Mouse (Mus musculus) intestine, embryonic 16.5 days (tissue): ENCODE data around the gene Iglon5. TPM values are rescaled to one million over a fixed set of nuclear protein-coding genes. Genes with fewer than 3 reads are reported as not detected.

Experiments
- ATAC-seq: fragments of 200-750 bp; cut with Nextera tagmentation; 2 replicates; pipeline ENCODE4 v1.8.0; 2017; ENCODE audit warnings: moderate TSS enrichment, moderate library complexity
- H3K27ac ChIP-seq: fragments of 300-500 bp; sonication (generic); 2 replicates; pipeline ENCODE4 v1.5.1; 2014; ENCODE audit warnings: mild to moderate bottlenecking, low read length
- H3K27me3 ChIP-seq: fragments of 300-500 bp; sonication (generic); replicated peaks from 2 replicates; pipeline ENCODE4 v1.6.1; 2014; ENCODE audit warnings: low read length, control low read depth, mixed read lengths; ENCODE audit not compliant: control insufficient read depth, insufficient read depth
- H3K36me3 ChIP-seq: fragments of 300-500 bp; sonication (generic); 2 replicates; pipeline ENCODE4 v1.6.1; 2014; ENCODE audit warnings: low read length, control low read depth; ENCODE audit not compliant: control insufficient read depth, insufficient read depth
- H3K4me1 ChIP-seq: fragments of 300-500 bp; sonication (generic); 2 replicates; pipeline ENCODE4 v1.6.1; 2014; ENCODE audit warnings: low read length, control low read depth, mixed read lengths; ENCODE audit not compliant: control insufficient read depth, insufficient read depth
- H3K4me2 ChIP-seq: fragments of 300-500 bp; sonication (generic); 2 replicates; pipeline ENCODE4 v1.6.1; 2014; ENCODE audit warnings: low read depth, low read length, control low read depth
- H3K4me3 ChIP-seq: fragments of 300-500 bp; sonication (generic); 2 replicates; pipeline ENCODE4 v1.5.1; 2014; ENCODE audit warnings: mild to moderate bottlenecking, low read length
- H3K9ac ChIP-seq: fragments of 300-500 bp; sonication (generic); 2 replicates; pipeline ENCODE4 v1.6.1; 2014; ENCODE audit warnings: low read depth, low read length
- H3K9me3 ChIP-seq: fragments of 300-500 bp; sonication (generic); 2 replicates; pipeline ENCODE4 v1.6.1; 2016; ENCODE audit warnings: low read length, control low read depth; ENCODE audit not compliant: control insufficient read depth
- WGBS: fragments of 180-500 bp; shearing (Covaris S2); extraction: QIAGEN DNeasy Blood & Tissue Kit; methylation state at CpG from one replicate; pipeline ENCODE4 v1.1.7; 2014; 5-methylcytosine and 5-hydroxymethylcytosine counted together
- polyA plus RNA-seq: library from polyadenylated mRNA; unstranded; fragments of >200 nt; fragmentation: Nextera tagmentation; extraction: Ambion mirVana; gene quantifications from 2 replicates; pipeline ENCODE4 v1.2.1, GENCODE M21; 2015

The Iglon5 gene
- polyA plus RNA-seq, 1 experiment from 2014 or later: 0.33 TPM

DNA sequence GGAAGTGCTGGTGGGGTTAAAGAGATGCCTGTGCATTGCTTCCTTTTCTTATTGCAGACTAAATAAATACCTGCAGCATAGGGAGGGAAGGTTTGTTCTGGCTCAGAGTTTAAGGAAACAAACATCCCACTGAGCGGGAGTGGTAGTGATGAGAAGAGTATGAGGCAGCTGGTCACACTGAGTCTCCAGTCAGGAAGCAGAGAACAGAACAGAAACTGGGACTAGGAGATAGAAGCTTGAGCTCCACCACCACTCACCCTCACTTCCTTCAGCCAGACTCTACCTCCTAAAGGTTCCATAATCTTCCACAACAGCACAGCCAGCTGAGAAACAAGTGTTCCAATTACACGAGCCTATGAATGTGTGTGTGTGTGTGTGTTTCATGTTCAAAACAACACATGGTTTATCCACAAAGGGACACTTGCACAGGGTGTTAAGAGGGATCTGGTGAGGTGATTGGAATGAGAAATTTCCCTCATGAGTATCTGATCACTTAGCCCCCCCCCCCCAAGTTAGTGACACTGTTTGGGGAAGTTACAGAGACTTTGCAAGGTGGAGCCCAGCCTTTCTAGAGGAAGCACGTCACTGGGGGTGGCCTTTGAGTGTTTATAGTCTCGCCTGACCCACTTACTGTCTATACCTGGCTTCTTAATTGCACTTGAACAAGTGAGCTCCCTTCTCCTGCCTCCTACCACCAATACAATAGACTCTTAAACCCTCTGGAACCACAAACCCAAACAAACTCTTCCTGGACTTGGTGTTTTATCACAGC lies 22.0 kb upstream of the Iglon5 start:
- H3K9ac ChIP-seq: no peak overlapping the region
- no peaks in the 10 kb centered on the region for H3K9me3 ChIP-seq
- H3K36me3 ChIP-seq: no peaks in the 10 kb centered on the region
- no peak overlapping the region for H3K27ac ChIP-seq
- H3K27me3 ChIP-seq: no peaks in the 10 kb centered on the region
- no peaks in the 10 kb centered on the region for H3K4me1 ChIP-seq
- no peak overlapping the region for H3K4me3 ChIP-seq
- no peak for ATAC-seq
- H3K4me2 ChIP-seq: no peak overlapping the region
- WGBS: 47% methylated on average over 4 of the region's 4 CpGs

DNA sequence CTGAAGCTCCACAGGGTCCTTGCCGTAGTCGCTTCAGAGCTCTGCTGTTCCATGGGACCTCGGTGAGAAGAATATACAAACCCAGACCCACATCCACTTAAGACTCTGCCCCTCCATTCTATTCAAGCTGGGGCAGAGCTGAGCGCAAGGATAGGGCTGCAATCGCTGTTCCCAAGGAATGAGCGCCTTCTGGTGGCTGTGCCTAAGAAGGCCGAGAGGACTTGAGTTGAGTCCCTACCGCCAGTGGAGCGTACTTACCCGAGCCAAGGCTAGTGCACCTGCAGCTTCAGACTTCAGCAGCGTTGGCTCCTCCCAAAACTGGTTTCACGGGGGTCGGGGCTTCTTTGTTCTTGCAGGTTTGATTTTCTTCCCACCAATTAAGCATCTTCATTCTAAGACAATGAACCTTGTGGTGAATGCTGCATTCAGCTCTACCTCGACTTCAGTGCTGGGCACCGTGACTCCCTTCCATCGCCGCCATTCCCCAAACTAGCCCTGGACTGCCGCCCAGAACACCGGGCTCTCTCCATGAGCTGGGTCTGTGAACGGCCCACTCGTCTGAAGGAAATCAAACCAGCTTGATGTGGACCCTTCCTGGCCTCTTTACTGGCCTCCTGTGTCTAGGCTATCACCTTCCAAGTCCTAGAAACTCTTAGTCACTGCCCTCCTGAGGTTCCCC lies 5.6 kb upstream of the Iglon5 start:
- Histone ChIP-seq H3K4me2 (no peak overlapping the region), H3K36me3 (no peaks in the 10 kb centered on the region), H3K4me3 (no peak overlapping the region), H3K27me3 (peaks cover 6% of the 10 kb centered on the region; the same call in 1 of the 2 replicates), H3K9me3 (no peaks in the 10 kb centered on the region), H3K27ac (no peak overlapping the region), H3K9ac (no peak overlapping the region), H3K4me1 (no peaks in the 10 kb centered on the region)
- 16% methylated on average over 21 of the region's 21 CpGs for WGBS
- no peak for ATAC-seq

DNA sequence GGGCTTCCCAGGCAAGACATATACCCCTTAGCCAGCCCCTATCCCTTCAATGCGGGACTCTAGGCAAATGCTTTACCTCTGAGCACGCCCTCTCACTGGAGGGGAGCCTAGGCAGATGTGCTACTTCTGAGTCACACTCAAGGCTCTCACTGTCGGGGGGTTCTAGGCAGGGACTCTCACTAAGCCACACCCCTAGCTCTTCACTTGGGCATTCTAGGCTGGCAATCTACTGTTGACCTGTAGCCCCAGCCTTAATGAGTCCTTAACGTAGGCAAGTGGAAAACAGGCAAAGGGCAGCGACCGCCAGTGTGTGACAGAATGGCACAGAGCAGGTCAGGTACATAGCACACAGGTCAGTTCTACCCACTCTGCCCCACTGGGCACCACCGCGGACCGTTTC lies 986 bp upstream of the Iglon5 start:
- no peak overlapping the region for H3K27ac ChIP-seq
- ATAC-seq: no peak
- H3K36me3 ChIP-seq: no peaks in the 10 kb centered on the region
- H3K9me3 ChIP-seq: no peaks in the 10 kb centered on the region
- peaks cover 10% of the 10 kb centered on the region for H3K27me3 ChIP-seq
- H3K9ac ChIP-seq: no peak overlapping the region
- H3K4me1 ChIP-seq: 0 out of 2 replicates have a peak, but pooled peaks cover 2% of the 10 kb centered on the region
- 64% methylated on average over 9 of the region's 9 CpGs for WGBS
- H3K4me2 ChIP-seq: no peak overlapping the region
- H3K4me3 ChIP-seq: no peak overlapping the region

DNA sequence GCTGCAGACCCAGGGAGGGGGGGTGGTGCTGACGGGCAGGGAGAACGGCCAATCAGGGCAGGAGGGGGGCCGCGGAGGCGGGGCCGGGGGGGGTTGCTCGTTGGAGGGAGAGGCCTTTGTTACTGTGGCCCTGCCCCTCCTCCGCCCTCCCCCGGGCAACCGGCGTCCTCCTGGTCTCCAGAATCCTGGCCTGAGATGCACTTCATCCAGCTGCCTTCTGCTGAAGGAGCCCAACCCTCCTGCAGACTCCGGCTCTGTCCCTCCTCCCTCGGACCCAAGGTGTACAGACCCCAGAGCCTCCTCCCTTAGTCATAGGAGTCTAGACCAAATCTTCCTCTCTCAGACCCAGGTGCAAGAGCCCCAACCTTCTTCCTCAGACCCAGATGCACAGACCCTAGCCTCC lies 308 bp upstream of the Iglon5 start:
- H3K9me3 ChIP-seq: no peaks in the 10 kb centered on the region
- peak; percentile 85 for ATAC-seq
- WGBS: 1% methylated on average over 9 of the region's 13 CpGs
- H3K36me3 ChIP-seq: no peaks in the 10 kb centered on the region
- H3K27me3 ChIP-seq: peaks cover 6% of the 10 kb centered on the region
- no peak overlapping the region for H3K27ac ChIP-seq
- peak overlapping the region; percentile 65 for H3K4me2 ChIP-seq
- H3K4me3 ChIP-seq: peak overlapping the region; percentile 46
- H3K9ac ChIP-seq: peak overlapping the region; percentile 61
- H3K4me1 ChIP-seq: 0 out of 2 replicates have a peak, but pooled peaks cover 2% of the 10 kb centered on the region

DNA sequence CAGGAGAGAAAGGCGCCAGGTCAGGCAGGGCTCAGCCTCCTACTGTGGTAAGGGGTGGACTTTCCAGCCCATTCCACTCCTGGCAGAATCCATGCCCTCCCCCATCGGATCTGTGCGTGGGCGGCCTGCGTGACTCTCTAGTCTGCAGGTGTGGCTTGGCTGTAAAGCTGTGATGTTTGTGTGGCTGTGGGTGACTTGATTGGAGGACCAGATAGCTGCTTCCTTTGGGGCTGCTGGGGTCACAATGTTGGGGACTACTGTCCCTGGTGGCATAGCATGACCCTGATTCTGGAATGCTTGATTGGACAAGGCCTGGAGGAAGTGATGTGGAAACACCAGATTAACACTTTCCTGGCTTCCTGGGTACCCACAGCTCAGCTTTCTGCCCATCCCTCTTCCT lies 1.2 kb downstream of the Iglon5 start:
- no peak for ATAC-seq
- Histone ChIP-seq H3K9me3 (no peaks in the 10 kb centered on the region), H3K4me1 (0 out of 2 replicates have a peak, but pooled peaks cover 2% of the 10 kb centered on the region), H3K4me2 (no peak overlapping the region), H3K4me3 (no peak overlapping the region), H3K27ac (no peak overlapping the region), H3K9ac (no peak overlapping the region), H3K36me3 (no peaks in the 10 kb centered on the region), H3K27me3 (peaks cover 4% of the 10 kb centered on the region)
- WGBS: 37% methylated on average over 5 of the region's 5 CpGs

DNA sequence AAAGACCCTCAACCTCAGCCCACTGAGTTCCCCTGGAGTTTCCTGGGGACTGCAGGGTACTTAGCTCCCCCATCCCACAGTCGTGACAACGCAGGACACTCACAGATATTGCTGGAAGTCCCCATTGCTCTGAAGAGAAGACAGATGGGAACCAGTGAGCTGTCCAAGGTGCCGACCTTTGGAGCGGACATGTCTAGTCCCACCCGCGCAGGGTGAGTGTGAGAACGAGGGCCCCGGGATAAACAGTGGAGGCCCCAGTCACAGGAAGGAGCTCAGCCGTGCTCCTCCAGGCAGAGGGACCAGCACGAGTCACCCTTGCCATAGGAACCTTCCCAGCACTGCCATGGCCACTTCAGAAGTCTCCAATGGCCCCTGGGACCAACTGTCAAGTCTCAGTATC lies 6.6 kb downstream of the Iglon5 start:
- Histone ChIP-seq H3K9me3 (no peaks in the 10 kb centered on the region), H3K36me3 (no peaks in the 10 kb centered on the region), H3K4me1 (no peaks in the 10 kb centered on the region), H3K4me2 (no peak overlapping the region), H3K27ac (no peak overlapping the region), H3K4me3 (no peak overlapping the region), H3K9ac (no peak overlapping the region), H3K27me3 (0 out of 2 replicates have a peak, but pooled peaks cover 3% of the 10 kb centered on the region)
- 5% methylated on average over 10 of the region's 10 CpGs for WGBS
- no peak for ATAC-seq

DNA sequence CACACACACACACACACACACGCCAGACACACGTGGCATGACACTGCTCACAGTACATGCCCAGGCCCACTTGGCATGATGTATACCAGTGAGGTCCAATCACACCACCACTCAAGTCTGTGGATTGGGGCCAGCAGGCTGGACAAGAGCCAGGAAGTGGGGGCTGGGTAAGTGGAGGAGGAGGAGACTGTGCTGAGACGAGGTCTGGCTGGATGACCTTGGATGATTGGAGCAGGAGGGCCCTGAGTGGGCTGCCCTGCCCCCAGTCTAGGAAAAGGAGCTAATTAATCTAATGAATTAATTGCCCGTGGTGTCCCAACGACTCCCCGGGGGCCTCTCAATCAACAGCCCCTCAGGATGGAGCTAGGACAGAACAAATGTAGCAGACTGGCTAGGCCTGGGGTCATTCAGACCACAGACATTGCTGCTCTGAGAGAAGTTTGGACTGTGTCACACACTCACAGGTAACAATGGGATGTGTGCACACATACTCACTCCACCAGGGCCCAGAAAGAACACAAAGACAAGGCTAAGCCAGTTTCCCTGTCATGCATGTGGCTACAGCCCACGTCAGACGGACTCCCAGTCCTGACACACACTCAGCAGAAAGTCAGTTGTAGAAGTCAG lies 7.7 kb downstream of the Iglon5 start:
- WGBS: 58% methylated on average over 8 of the region's 8 CpGs
- H3K27me3 ChIP-seq: peaks cover 13% of the 10 kb centered on the region
- H3K4me1 ChIP-seq: no peaks in the 10 kb centered on the region
- H3K9me3 ChIP-seq: no peaks in the 10 kb centered on the region
- ATAC-seq: peak; percentile 36; the same call in 1 of the 2 replicates
- no peak overlapping the region for H3K4me3 ChIP-seq
- H3K36me3 ChIP-seq: no peaks in the 10 kb centered on the region
- no peak overlapping the region for H3K27ac ChIP-seq
- H3K9ac ChIP-seq: no peak overlapping the region
- no peak overlapping the region for H3K4me2 ChIP-seq

DNA sequence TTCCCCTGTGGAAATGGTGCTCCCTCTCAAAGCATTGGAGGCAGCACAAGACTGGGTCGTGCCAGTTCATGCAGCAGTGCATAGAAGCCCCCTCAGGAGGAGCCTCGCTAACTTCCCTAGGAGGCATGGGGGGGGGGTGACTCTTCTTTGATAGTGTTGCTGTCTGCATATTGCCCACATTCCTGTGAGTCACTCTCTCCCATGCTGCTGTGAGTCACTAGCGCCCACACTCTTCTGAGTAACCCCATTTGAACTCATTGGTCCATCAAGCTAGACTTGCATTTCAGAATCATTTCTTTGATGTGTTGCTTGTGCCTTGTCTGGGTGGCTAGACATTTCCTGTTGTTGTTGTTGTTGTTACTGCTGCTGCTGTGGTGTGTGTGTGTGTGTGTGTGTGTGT lies 8.7 kb downstream of the Iglon5 start:
- ATAC-seq: no peak
- WGBS: 61% methylated on average over 3 of the region's 3 CpGs
- no peak overlapping the region for H3K4me3 ChIP-seq
- peaks cover 22% of the 10 kb centered on the region for H3K27me3 ChIP-seq
- no peak overlapping the region for H3K9ac ChIP-seq
- no peaks in the 10 kb centered on the region for H3K9me3 ChIP-seq
- H3K27ac ChIP-seq: no peak overlapping the region
- no peaks in the 10 kb centered on the region for H3K36me3 ChIP-seq
- H3K4me1 ChIP-seq: no peaks in the 10 kb centered on the region
- H3K4me2 ChIP-seq: no peak overlapping the region

DNA sequence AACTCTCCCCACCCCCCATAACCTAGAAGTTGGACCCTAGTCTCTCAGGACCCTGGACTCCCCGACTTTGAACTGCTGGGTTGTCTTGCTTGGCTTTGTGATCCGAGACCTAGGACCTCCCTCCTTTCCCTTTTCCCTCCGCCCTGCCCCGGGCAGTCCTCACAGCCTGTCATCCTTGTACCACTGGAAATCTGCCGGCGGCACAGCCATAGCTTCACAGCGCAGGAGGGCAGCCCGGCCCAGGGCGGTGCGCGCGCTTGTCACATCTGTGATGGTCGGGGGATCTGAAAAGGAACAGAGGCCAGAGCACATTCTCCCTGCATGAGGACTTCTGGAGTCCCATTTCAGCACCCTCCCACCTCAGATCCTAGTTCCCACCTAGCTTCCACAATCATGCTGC lies 13.5 kb downstream of the Iglon5 start:
- H3K4me3 ChIP-seq: no peak overlapping the region
- 6% methylated on average over 13 of the region's 13 CpGs for WGBS
- H3K9me3 ChIP-seq: no peaks in the 10 kb centered on the region
- H3K27me3 ChIP-seq: peaks cover 32% of the 10 kb centered on the region
- H3K36me3 ChIP-seq: no peaks in the 10 kb centered on the region
- H3K27ac ChIP-seq: no peak overlapping the region
- H3K4me2 ChIP-seq: no peak overlapping the region
- H3K9ac ChIP-seq: peak overlapping the region; percentile 24; the same call in 1 of the 2 replicates
- ATAC-seq: no peak
- H3K4me1 ChIP-seq: no peaks in the 10 kb centered on the region
